Mouse (Mus musculus) WW6 (cell line): ENCODE measurements at regions not wholly inside any gene's neighbourhood (a gene's known extent, or its start where the extent isn't known, plus 50 kb on each side); places are given as distances from the start of the nearest gene placed in this dataset.
A peak's percentile ranks its signal among the peaks of the same experiment; 100 is the strongest.
"Not testable (repeated sequence)": the region's sequence is repeated elsewhere in the genome, so short reads cannot be mapped to it uniquely, and the experiment has no call there.

Experiments used
- DNase-seq: peaks from one replicate; pipeline ENCODE4 v3.0.0-alpha.2; 2013; ENCODE audit warnings: low read depth, low spot score

DNA sequence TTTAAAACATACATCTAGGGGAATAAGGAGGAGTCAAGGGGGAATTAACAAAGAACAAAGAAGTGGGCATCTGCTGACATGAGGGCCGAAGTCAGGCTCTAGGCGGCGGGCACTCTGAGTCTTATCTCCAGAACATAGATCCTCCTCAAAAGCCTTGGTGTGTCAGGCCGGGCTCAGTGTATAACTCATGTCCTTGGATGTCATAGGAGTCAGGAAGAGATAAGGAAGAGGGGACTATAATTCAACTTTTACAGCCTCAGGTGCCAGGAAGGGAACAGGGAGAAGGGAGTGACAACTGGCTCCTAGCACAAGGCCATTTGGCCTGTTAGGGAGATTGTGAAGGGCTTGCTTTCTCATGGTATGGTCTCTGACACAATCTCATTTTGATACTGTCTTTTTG, 185.9 kb upstream of the Ube2e2 start:
- not testable (repeated sequence) for DNase-seq

DNA sequence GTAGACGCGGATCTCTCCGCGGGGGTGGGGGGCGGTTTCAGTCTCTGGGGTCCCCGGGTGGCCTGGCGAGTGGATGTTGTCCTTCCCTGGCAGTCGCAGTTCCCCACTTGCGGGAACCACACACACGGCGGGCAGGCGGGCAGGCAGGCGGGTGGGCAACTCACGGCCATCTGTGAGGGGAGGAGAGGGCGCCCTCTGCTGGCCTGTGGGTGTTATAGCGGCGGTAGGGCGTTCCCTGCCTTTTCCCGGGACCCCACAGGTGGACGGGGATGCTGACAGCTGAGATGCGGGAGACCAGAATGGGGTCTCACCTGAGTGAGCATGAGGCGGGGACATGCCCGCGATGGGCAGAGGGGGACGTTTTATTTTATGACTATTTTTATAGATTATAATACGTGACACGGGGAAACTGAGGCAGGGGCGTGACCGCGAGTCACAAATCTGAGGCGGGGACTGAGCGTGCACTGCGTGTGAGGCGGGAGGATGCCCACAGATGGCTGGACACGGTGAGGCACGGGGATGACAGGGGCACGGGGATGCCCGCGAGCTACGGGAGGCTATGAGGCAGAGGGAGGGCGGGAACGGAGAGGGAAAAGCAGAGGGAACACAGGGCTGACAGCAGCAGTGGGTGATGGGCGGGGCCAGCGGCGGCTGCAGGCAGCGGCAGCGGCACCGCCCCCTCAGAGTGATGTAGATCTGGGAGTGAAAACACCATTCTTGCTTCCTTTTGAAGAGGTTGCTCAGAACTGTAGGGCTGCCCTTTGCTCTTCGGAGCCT, 148.1 kb upstream of the Ube2e2 start:
- peak; percentile 33 for DNase-seq

DNA sequence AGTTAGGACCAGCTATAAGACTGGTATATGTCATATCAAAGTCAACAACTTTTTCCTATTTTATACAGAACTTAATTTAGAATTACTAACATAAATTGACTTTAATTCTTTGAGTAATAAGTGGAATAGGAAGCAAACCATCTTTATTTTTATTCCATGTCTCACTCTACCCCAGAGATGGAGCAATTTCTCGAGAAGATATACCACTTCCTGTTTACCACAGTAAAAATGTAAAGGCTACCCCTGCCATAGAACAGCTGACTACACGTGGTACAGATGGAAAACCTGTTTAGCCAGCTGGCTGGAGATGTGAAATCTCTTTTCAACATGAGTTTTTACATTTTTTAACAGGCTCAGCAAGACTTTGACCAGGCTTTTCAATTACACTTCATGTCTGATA, 126.0 kb upstream of the Ube2e2 start:
- no peak for DNase-seq

DNA sequence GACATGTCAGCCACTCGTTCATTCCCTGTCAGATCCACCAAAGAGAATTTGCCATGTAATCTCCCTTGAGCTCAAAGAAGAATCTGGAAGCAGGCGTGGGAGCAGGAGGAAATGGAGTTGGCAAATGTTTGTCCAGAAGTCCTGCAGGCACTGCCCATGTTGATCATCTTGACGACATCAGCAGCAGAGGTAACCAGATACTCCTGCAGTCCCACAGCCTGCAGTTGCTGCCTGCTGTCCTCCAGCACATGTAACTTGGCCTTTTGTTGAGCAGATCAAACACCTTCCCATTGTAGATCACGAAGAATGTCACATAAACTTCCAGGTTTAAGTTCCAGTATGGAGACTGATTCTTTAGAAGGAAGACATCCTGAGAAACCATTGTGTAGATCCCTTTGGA, 121.3 kb upstream of the Ube2e2 start:
- no peak for DNase-seq

DNA sequence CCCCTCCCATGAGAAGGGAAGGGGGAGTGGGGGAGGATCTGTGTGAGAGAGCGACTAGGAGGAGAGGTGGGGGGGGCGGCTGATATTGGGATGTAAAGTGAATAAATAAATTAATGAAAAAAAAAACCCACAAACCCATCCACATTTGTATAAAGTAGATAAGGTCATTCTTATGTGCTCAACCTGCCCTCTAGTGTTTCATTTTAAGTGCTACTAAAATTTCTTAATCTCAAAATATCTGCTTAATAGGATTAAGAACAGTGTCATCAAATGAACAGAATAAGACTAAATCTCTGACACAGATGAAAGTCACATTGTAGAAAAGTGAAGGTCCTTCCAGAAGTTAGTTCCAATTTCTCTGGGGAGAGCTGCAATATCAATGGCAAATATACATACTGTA, 119.5 kb upstream of the Ube2e2 start:
- DNase-seq, result not testable (repeated sequence)

DNA sequence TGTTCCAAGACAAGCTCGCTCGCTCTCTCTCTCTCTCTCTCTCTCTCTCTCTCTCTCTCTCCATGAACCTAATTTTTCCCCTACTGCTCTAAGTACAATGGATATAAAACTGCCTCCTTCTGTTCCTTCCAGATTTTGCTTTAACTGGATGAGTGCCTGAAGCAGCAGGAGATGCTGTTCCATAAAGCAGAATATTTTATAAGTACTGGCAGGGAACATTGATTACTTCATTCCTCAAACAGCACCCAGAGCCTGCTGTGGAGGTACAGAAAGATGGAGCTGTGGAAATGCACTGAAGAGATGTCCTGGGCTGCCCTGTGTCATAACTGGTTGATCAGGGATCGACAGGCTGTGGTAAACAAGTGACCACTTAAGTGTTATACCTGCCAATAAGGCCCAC, 89.8 kb upstream of the Ube2e2 start:
- no peak for DNase-seq

DNA sequence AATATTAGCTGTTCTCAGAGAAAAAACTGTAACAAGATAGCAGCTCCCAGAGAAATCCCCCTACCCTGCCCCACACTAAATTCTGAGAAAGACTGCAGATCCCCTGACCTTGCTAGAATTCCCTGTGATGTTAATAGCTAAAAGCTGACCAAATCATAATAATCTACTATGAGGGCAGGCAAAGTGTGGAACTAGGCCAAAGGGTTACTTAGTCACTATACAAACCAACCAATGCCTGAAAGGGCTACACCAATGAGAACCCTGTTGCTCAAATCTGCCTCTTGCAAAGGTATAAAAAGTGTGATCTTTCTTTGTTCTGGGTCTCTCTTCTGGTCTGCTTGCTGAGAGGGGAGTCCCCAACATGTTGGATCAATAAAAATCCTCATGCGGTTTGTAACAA, 69.8 kb upstream of the Ube2e2 start:
- no peak for DNase-seq

DNA sequence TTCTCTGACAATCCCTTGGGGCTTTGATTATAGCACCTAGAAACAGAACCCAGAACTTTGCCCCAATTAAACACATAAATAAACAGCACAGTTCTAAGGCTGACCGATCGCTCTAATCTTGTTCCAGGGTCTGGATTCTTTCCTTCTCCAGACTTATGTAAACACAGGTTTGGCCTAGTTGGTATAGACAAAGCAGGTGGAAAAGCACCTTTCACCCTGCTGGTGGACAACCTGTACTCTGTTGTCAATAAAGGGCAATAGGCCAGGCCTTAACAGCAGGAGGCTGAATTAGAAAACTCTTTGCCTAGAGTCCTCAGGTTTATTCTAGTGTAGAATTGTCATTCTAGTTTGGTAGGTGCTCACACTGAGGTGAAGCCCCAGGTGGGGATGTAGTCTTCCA, 69.2 kb upstream of the Ube2e2 start:
- DNase-seq, result no peak
